Mouse (Mus musculus): ENCODE measurements around the gene Dtnbp1. TPM values are rescaled to one million over a fixed set of nuclear protein-coding genes. Genes with fewer than 3 reads are reported as not detected.

Gene Dtnbp1
- polyA plus RNA-seq, 1 experiment from 2014 or later = 64.0 TPM

DNA sequence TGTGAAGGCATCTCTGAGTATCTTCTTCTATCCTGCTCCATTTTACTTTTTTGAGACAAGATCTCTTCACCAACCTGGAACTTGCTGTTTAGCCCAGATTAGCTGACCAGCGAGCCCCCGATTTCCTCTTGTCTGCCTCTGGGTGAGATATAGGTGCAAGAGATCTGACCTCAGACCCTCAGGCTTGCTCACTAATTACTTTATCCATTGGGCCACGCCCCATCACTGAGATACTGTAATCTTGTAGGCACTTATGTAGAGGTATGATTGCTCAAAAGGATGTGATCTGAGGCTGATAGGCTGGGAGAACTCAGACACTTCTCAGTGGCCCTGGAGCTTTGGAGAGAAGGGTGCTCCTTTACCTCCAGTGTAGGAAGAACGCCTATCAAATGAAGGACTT, 30.5 kb upstream of the Dtnbp1 start:
- ATAC-seq (replicated peaks; ENCODE audit: low FRiP score, low TSS enrichment, low read depth) = no peak
- no peaks in the 10 kb centered on the region for H3K27me3 ChIP-seq (replicated peaks; ENCODE audit: control insufficient read depth, insufficient read depth, low read length)

DNA sequence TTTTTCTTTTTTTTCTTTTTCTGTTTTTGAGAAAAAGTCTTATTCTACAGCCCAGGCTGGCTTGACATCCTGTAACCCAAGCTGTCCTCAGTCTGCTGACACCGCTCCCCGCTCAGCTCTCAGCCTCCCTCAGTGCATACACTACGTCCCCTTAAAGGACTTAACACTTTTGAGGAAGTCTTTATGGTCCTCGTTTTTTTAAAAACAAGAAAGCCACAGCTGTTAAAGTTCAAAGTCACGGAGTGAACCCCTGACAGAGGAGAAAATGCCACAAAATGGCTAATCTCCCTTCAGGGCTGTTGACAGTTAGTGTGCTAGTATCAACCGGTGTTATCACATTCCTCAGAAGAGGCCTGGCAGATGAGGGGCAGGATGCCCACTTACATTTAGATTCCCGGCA, 29.8 kb upstream of the Dtnbp1 start:
- 41% methylated on average over 7 of the region's 7 CpGs for WGBS
- Histone ChIP-seq H3K4me2 (ENCODE audit: low read length) (no peak overlapping the region), H3K36me3 (ENCODE audit: control insufficient read depth, insufficient read depth, low read length) (no peaks in the 10 kb centered on the region), H3K4me1 (replicated peaks; ENCODE audit: control insufficient read depth, insufficient read depth, low read length) (0 out of 2 replicates have a peak, but pooled peaks cover 5% of the 10 kb centered on the region), H3K27ac (ENCODE audit: low read depth) (no peak overlapping the region), H3K9ac (ENCODE audit: low read length) (no peak overlapping the region), H3K9me3 (ENCODE audit: control insufficient read depth, low read length) (no peaks in the 10 kb centered on the region), H3K4me3 (ENCODE audit: low read depth, low read length) (no peak overlapping the region), H3K27me3 (replicated peaks; ENCODE audit: control insufficient read depth, insufficient read depth, low read length) (no peaks in the 10 kb centered on the region)
- DNase-seq (ENCODE audit: low spot score) (no peak), ATAC-seq (replicated peaks; ENCODE audit: low FRiP score, low TSS enrichment, low read depth) (no peak)

More for the DNA sequence above, 30.5 kb upstream of the Dtnbp1 start:
- 0 out of 2 replicates have a peak, but pooled peaks cover 5% of the 10 kb centered on the region for H3K4me1 ChIP-seq (replicated peaks; ENCODE audit: control insufficient read depth, insufficient read depth, low read length)
- no peaks in the 10 kb centered on the region for H3K36me3 ChIP-seq (ENCODE audit: control insufficient read depth, insufficient read depth, low read length)
- no peak for DNase-seq (ENCODE audit: low spot score)
- no peaks in the 10 kb centered on the region for H3K9me3 ChIP-seq (ENCODE audit: control insufficient read depth, low read length)
- WGBS = 85% methylated on average over 4 of the region's 4 CpGs
- H3K27ac ChIP-seq (ENCODE audit: low read depth) = no peak overlapping the region
- no peak overlapping the region for H3K9ac ChIP-seq (ENCODE audit: low read length)
- no peak overlapping the region for H3K4me3 ChIP-seq (ENCODE audit: low read depth, low read length)
- H3K4me2 ChIP-seq (ENCODE audit: low read length) = no peak overlapping the region

DNA sequence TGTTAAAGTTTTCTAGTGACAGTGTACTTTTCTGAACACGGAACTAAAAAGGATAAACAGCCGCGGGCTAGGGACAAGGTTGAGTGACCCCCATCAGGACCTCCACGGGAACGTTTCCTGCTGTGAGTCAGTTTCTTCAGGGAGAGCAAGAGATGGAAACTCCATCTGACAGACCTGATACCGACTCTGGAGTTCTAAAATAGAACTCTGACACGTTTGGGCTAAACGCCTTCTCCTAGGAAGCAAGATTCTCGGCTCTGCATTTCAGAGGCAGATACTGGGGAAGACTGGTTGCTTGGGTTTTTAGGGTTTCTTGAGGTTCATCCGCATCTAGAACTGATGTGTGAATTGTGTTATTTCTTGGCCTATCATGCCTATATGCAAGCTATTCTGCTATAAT, 29.4 kb upstream of the Dtnbp1 start:
- DNase-seq (ENCODE audit: low spot score) = peak; percentile 66
- H3K27me3 ChIP-seq (replicated peaks; ENCODE audit: control insufficient read depth, insufficient read depth, low read length) = no peaks in the 10 kb centered on the region
- H3K9ac ChIP-seq (ENCODE audit: low read length) = no peak overlapping the region
- 0 out of 2 replicates have a peak, but pooled peaks cover 5% of the 10 kb centered on the region for H3K4me1 ChIP-seq (replicated peaks; ENCODE audit: control insufficient read depth, insufficient read depth, low read length)
- no peaks in the 10 kb centered on the region for H3K36me3 ChIP-seq (ENCODE audit: control insufficient read depth, insufficient read depth, low read length)
- 48% methylated on average over 10 of the region's 10 CpGs for WGBS
- H3K9me3 ChIP-seq (ENCODE audit: control insufficient read depth, low read length) = no peaks in the 10 kb centered on the region
- peak overlapping the region; percentile 17; the same call in 1 of the 2 replicates for H3K4me2 ChIP-seq (ENCODE audit: low read length)
- no peak overlapping the region for H3K4me3 ChIP-seq (ENCODE audit: low read depth, low read length)
- H3K27ac ChIP-seq (ENCODE audit: low read depth) = 0 out of 2 replicates have a peak overlapping the region, but pooled peaks have one; percentile 33
- ATAC-seq (replicated peaks; ENCODE audit: low FRiP score, low TSS enrichment, low read depth) = no peak

DNA sequence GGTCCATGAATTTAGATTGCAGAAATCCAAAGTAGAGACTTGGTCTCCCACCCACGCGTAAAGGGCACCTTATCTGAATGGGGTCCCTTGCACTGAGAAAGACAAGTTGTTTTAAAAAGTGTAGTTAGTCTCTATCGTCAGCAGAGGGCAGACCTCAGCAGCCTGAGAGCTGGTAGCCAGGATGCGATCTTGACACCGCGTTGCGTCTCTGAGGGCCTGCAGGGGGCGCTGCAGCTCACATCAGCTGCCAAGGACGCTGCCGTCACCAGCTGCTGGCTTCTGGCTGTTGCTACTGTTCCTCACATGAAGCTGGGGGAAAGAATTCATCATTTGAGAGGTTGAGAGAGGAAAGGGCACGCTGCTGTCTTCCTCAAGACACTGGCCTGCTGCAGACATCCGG, 28.9 kb upstream of the Dtnbp1 start:
- no peak overlapping the region for H3K27ac ChIP-seq (ENCODE audit: low read depth)
- H3K9me3 ChIP-seq (ENCODE audit: control insufficient read depth, low read length) = no peaks in the 10 kb centered on the region
- H3K4me1 ChIP-seq (replicated peaks; ENCODE audit: control insufficient read depth, insufficient read depth, low read length) = 0 out of 2 replicates have a peak, but pooled peaks cover 5% of the 10 kb centered on the region
- no peak overlapping the region for H3K9ac ChIP-seq (ENCODE audit: low read length)
- DNase-seq (ENCODE audit: low spot score) (peak; percentile 90), ATAC-seq (replicated peaks; ENCODE audit: low FRiP score, low TSS enrichment, low read depth) (0 out of 2 replicates have a peak, but pooled peaks have one; percentile 32)
- no peaks in the 10 kb centered on the region for H3K27me3 ChIP-seq (replicated peaks; ENCODE audit: control insufficient read depth, insufficient read depth, low read length)
- 8% methylated on average over 12 of the region's 12 CpGs for WGBS
- no peak overlapping the region for H3K4me3 ChIP-seq (ENCODE audit: low read depth, low read length)
- H3K4me2 ChIP-seq (ENCODE audit: low read length) = peak overlapping the region; percentile 17; the same call in 1 of the 2 replicates
- H3K36me3 ChIP-seq (ENCODE audit: control insufficient read depth, insufficient read depth, low read length) = no peaks in the 10 kb centered on the region

DNA sequence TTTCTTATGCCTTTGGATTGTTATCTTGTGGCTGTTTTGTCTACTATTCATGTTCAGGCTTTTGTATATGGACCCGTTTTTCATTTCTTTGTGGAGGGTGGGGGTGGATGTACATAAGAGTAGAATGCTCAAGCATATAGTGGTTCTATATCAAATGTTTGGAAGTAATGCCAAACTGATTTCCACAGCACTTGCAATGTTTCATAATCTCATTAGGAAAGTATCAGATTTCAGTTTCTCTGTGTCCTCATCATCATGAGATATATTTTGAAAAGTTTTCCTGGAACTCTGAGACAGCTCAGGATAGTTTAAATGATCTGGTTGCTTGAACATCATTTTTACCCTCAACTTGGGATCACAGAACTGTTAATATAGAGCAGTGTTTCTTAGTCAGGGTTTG, 27.8 kb upstream of the Dtnbp1 start:
- DNase-seq (ENCODE audit: low spot score) (no peak), ATAC-seq (replicated peaks; ENCODE audit: low FRiP score, low TSS enrichment, low read depth) (no peak)
- Histone ChIP-seq H3K4me2 (ENCODE audit: low read length) (no peak overlapping the region), H3K4me3 (ENCODE audit: low read depth, low read length) (no peak overlapping the region), H3K4me1 (replicated peaks; ENCODE audit: control insufficient read depth, insufficient read depth, low read length) (0 out of 2 replicates have a peak, but pooled peaks cover 5% of the 10 kb centered on the region), H3K27ac (ENCODE audit: low read depth) (no peak overlapping the region), H3K9me3 (ENCODE audit: control insufficient read depth, low read length) (no peaks in the 10 kb centered on the region), H3K9ac (ENCODE audit: low read length) (no peak overlapping the region), H3K36me3 (ENCODE audit: control insufficient read depth, insufficient read depth, low read length) (no peaks in the 10 kb centered on the region), H3K27me3 (replicated peaks; ENCODE audit: control insufficient read depth, insufficient read depth, low read length) (no peaks in the 10 kb centered on the region)
- WGBS = 88% methylated on average over 1 of the region's 1 CpGs

DNA sequence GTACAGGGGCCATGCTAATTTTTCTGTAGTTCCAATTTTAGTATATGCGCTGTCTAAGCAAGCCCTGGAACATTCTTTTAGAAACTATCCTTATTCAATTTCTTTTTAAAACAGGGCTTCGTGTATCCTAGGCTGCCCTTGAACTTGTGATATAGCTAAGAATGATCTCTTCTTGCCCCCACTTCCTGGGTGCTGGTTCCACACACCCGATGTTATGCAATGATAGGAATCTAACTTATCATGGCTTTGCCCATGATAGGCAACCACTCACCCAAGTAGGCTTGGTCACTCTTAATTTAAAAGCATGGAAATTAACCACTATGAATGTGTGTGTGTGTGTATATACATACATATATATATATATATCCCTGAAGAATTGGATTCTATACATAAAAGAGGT, 24.3 kb upstream of the Dtnbp1 start:
- H3K4me1 ChIP-seq (replicated peaks; ENCODE audit: control insufficient read depth, insufficient read depth, low read length) = 0 out of 2 replicates have a peak, but pooled peaks cover under 1% of the 10 kb centered on the region
- whole genome bisulfite sequencing = 93% methylated on average over 3 of the region's 3 CpGs
- no peak overlapping the region for H3K9ac ChIP-seq (ENCODE audit: low read length)
- H3K4me2 ChIP-seq (ENCODE audit: low read length) = no peak overlapping the region
- H3K4me3 ChIP-seq (ENCODE audit: low read depth, low read length) = no peak overlapping the region
- H3K36me3 ChIP-seq (ENCODE audit: control insufficient read depth, insufficient read depth, low read length) = no peaks in the 10 kb centered on the region
- ATAC-seq (replicated peaks; ENCODE audit: low FRiP score, low TSS enrichment, low read depth) (no peak), DNase-seq (ENCODE audit: low spot score) (no peak)
- H3K9me3 ChIP-seq (ENCODE audit: control insufficient read depth, low read length) = no peaks in the 10 kb centered on the region
- no peak overlapping the region for H3K27ac ChIP-seq (ENCODE audit: low read depth)
- no peaks in the 10 kb centered on the region for H3K27me3 ChIP-seq (replicated peaks; ENCODE audit: control insufficient read depth, insufficient read depth, low read length)

DNA sequence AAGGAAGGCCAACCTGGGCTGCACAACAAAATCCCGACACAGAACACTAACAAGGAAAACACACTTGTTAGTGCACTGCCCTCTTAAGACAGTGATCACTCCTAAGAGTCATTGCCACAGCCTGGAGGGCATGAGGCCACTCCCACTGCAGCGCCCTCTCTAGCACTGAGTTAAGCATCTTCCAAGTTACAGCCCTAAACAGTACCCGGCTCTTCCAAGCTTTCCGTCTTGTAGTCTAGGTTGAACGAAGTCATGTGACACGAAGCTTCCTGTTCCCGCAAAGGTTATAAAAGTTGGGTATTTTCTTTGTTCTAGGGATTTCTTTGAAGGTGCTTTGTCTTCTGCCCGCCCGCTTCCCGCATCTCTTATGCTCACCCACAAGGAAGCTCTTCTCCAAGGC, 22.9 kb upstream of the Dtnbp1 start:
- Histone ChIP-seq H3K36me3 (ENCODE audit: control insufficient read depth, insufficient read depth, low read length) (no peaks in the 10 kb centered on the region), H3K27me3 (replicated peaks; ENCODE audit: control insufficient read depth, insufficient read depth, low read length) (no peaks in the 10 kb centered on the region), H3K4me1 (replicated peaks; ENCODE audit: control insufficient read depth, insufficient read depth, low read length) (no peaks in the 10 kb centered on the region), H3K4me2 (ENCODE audit: low read length) (no peak overlapping the region), H3K9ac (ENCODE audit: low read length) (no peak overlapping the region), H3K27ac (ENCODE audit: low read depth) (no peak overlapping the region), H3K4me3 (ENCODE audit: low read depth, low read length) (no peak overlapping the region), H3K9me3 (ENCODE audit: control insufficient read depth, low read length) (no peaks in the 10 kb centered on the region)
- WGBS = 83% methylated on average over 10 of the region's 10 CpGs
- DNase-seq (ENCODE audit: low spot score) = no peak
- ATAC-seq (replicated peaks; ENCODE audit: low FRiP score, low TSS enrichment, low read depth) = no peak

DNA sequence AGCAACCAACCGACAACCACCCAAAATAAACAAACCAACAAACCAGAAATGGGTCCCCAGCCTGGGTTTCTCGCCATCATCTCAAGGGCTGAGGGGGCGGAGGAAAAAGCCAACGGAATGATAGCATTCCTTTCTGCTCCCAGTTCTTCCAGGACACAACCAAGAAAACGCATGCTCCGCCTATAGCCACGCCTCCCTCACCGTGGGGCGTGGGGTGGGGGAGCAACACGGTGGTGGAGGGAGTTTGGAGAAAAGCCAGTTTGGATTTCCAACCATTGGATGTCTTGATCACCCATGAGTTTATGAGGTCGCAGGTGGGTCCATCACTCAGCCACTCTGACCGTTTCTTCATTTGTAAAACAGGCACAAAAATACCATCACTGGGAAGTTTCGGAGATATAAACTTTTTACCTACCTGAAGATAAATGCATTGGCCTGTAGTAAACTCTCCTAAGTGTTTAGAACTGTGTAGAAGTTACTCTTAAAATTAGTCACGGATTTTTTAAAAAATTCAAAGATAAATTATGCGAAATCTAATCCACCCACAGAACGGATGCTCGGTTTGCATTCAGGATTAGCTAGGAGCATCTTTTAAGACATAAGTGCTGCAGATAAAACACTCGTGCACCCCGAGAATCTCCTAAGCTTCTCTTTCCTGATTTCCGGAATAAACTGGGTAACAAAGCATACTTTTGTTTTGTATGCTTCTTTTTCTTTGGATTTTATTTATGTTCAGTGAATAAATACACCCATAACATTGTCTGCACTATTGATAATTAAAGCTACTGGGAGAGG, 21.6 kb upstream of the Dtnbp1 start:
- Histone ChIP-seq H3K4me3 (ENCODE audit: low read depth, low read length) (no peak overlapping the region), H3K9me3 (ENCODE audit: control insufficient read depth, low read length) (no peaks in the 10 kb centered on the region), H3K4me1 (replicated peaks; ENCODE audit: control insufficient read depth, insufficient read depth, low read length) (no peaks in the 10 kb centered on the region), H3K9ac (ENCODE audit: low read length) (no peak overlapping the region), H3K4me2 (ENCODE audit: low read length) (no peak overlapping the region), H3K27ac (ENCODE audit: low read depth) (no peak overlapping the region), H3K27me3 (replicated peaks; ENCODE audit: control insufficient read depth, insufficient read depth, low read length) (no peaks in the 10 kb centered on the region), H3K36me3 (ENCODE audit: control insufficient read depth, insufficient read depth, low read length) (no peaks in the 10 kb centered on the region)
- 75% methylated on average over 20 of the region's 20 CpGs for WGBS
- ATAC-seq (replicated peaks; ENCODE audit: low FRiP score, low TSS enrichment, low read depth) (no peak), DNase-seq (ENCODE audit: low spot score) (no peak)

DNA sequence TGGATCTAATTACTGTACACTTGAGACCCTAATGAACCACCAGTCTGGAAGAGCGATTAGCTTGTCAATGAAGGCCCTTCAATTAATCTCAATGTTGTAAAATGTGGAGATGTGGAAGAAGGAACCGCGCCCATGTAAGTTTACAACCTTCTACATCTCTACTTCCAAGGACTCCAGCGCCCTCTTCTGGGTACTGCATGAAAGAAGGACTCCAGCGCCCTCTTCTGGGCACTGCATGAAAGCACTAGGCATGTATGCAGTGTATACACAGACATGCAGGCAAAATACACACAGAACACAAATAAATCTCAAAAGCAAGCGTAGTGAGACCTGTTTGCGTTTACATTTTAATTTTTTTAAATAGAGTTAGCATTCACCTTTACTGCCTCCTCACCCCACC, 6.2 kb upstream of the Dtnbp1 start:
- no peak overlapping the region for H3K4me3 ChIP-seq (ENCODE audit: low read depth, low read length)
- H3K27me3 ChIP-seq (replicated peaks; ENCODE audit: control insufficient read depth, insufficient read depth, low read length) = no peaks in the 10 kb centered on the region
- no peak for DNase-seq (ENCODE audit: low spot score)
- H3K9ac ChIP-seq (ENCODE audit: low read length) = no peak overlapping the region
- H3K4me2 ChIP-seq (ENCODE audit: low read length) = no peak overlapping the region
- no peak for ATAC-seq (replicated peaks; ENCODE audit: low FRiP score, low TSS enrichment, low read depth)
- H3K27ac ChIP-seq (ENCODE audit: low read depth) = no peak overlapping the region
- H3K36me3 ChIP-seq (ENCODE audit: control insufficient read depth, insufficient read depth, low read length) = no peaks in the 10 kb centered on the region
- no peaks in the 10 kb centered on the region for H3K9me3 ChIP-seq (ENCODE audit: control insufficient read depth, low read length)
- H3K4me1 ChIP-seq (replicated peaks; ENCODE audit: control insufficient read depth, insufficient read depth, low read length) = no peaks in the 10 kb centered on the region
- WGBS = 88% methylated on average over 7 of the region's 7 CpGs

Data from intestine, embryonic 14.5 days (tissue).